In the genomic region with DNA sequence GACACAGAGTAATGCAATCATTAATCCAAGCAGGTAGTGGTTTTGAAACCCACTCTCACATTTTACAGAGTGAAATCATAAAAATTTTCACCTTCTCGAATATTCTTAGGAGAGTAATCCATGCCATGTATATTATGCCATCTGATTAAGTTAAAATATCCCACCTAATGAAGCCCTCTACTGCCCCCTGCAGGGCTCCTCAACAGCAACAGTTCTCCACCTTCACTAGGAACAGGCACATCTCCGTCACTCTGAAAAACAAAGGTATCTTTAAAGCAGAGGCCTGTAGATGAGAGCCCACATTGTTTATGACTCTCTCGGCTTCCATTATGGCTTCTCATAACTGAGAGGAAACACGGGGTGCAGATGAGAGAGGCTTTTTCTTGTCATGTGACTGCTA, we compare ENCODE assay signal across 8 mouse cellular contexts.
DNase-seq lines count a peak whose midpoint lies in the region; ATAC-seq lines count a peak whose summit lies in the region.

No protein-coding gene starts in this region.

- H3K27me3 ChIP-seq in embryonic facial prominence, embryonic 11.5 days (ENCODE audit: control insufficient read depth, insufficient read depth, low read length), result no peaks in the 10 kb centered on the region
- H3K27me3 ChIP-seq in splenic B cell, adult 2 months (ENCODE audit: control insufficient read depth, insufficient read depth, low read length, poor library complexity, severe bottlenecking), result no peaks in the 10 kb centered on the region

- ATAC-seq in embryonic facial prominence, embryonic 11.5 days (replicated peaks; ENCODE audit: insufficient number of reproducible peaks, low FRiP score, low TSS enrichment, low read depth), result no peak

- no peak overlapping the region for H3K27ac ChIP-seq in embryonic facial prominence, embryonic 11.5 days (replicated peaks; ENCODE audit: low read depth, low read length)

- no peaks in the 10 kb centered on the region for H3K4me1 ChIP-seq in embryonic facial prominence, embryonic 11.5 days (ENCODE audit: control insufficient read depth, insufficient read depth, low read length)

- H3K4me2 ChIP-seq in embryonic facial prominence, embryonic 11.5 days (ENCODE audit: low read depth, low read length), result no peak overlapping the region

- H3K4me3 ChIP-seq in embryonic facial prominence, embryonic 11.5 days (ENCODE audit: low read depth, low read length), result no peak overlapping the region

- DNase-seq in heart, adult 8-10 months (ENCODE audit: low spot score), result peak; percentile 36
- no peak for DNase-seq in heart, adult 11 months
- DNase-seq in 416B (ENCODE audit: low read depth), result peak; percentile 75
- peak; percentile 68 for DNase-seq in adrenal gland, adult 2 months
- peak; percentile 65 for DNase-seq in embryonic facial prominence, embryonic 11.5 days (ENCODE audit: low spot score)
- DNase-seq in kidney, postnatal 10 days, result peak; percentile 78
- DNase-seq in lung, postnatal 10 days, result peak; percentile 55
- DNase-seq in splenic B cell, adult 2 months (ENCODE audit: low read depth, low spot score), result peak; percentile 63

- H3K9ac ChIP-seq in embryonic facial prominence, embryonic 11.5 days (replicated peaks; ENCODE audit: low read length), result no peak overlapping the region

- WGBS in embryonic facial prominence, embryonic 11.5 days, result 57% methylated on average over 4 of the region's 4 CpGs

- no peaks in the 10 kb centered on the region for H3K36me3 ChIP-seq in embryonic facial prominence, embryonic 11.5 days (replicated peaks; ENCODE audit: control insufficient read depth, insufficient read depth, low read depth, low read length)
- no peaks in the 10 kb centered on the region for H3K36me3 ChIP-seq in splenic B cell, adult 2 months (ENCODE audit: control insufficient read depth, insufficient read depth, low read length, poor library complexity, severe bottlenecking)

- H3K9me3 ChIP-seq in embryonic facial prominence, embryonic 11.5 days (replicated peaks; ENCODE audit: control insufficient read depth, low read length), result no peaks in the 10 kb centered on the region
